Mouse (Mus musculus) cerebellum, adult 11 months (tissue): Measurements from ENCODE around the gene Grin2c.
A peak's percentile ranks its signal among the peaks of the same experiment; 100 is the strongest.

Experiments
- DNase-seq: peaks from one replicate; pipeline ENCODE4 v3.0.0; 2022

The Grin2c gene

DNA sequence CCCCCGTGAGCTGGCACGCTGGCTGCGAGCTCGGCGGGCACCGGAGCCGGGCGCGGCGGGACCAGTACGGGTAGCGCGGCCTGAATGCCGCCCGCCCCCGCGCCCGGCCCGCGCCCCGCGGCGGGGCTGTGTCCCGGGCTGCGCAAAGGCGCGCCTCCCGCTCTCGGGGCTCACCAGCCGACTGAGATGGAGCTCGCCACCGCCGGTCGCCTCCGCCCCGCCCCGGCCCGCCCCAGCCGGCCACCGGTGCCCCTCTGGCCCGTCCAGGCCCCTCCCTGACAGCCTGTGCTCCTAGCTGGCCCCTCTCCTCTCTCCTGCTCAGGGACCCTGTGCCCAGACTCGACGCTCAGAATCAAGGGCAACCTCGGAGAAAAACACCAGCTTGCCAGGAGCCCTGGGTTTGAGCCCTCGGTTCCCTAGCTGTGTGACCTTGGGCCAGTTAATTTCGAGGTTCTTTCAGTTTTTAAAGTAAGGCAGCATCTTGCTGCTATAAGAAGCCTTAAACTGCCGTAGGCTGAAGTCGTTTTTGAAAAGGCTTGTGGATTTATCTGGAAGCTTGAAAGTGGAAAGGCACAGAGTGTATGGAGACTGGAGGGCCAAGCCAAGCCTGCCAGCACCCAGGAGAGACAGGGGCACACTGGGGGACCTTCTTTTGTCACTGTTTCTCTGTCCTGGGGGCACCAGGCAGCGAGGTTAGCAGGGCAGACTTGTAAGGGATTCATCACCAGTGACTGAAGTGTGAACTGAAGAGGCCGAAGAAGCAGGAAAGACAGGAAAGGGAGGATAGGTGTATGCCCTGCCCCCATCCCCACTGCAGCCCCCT, at the start of gene Grin2c:
Grin2c (minus strand) TSS at position 183 of the 823 bp plus-strand sequence.
- peak; percentile 66 for DNase-seq

- DNase-seq = no peak
Observed at GRCm38 (mm10) chr11:115314249-115314648, 47.2 kb upstream of the Grin2c start.

GRCm38 (mm10) chr11:115308781-115309180, 41.7 kb upstream of the Grin2c start:
- no peak for DNase-seq

DNA sequence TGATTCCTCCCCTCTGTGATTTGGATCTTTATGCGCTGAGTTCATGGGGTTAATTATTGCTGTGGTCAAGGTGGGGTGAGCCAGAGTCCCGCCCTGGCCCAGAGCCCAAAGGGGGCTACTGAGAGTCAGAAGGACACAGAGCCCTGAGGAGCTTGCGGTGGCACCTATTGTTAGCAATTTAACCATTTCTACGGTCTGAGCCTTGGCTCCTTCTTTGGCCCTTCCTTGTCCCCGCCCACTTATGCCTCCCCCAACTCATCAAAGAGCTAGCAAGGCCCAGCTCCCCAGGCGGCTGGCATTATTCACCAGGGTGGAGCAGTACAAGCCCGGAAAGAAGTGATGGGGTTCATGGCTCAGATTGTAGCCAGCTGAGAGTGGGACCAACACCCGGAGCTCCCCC, 39.8 kb upstream of the Grin2c start, which contains the start of gene Otop2:
Otop2 (plus strand) TSS at position 301 of the 400 bp plus-strand sequence.
- DNase-seq = no peak

DNA sequence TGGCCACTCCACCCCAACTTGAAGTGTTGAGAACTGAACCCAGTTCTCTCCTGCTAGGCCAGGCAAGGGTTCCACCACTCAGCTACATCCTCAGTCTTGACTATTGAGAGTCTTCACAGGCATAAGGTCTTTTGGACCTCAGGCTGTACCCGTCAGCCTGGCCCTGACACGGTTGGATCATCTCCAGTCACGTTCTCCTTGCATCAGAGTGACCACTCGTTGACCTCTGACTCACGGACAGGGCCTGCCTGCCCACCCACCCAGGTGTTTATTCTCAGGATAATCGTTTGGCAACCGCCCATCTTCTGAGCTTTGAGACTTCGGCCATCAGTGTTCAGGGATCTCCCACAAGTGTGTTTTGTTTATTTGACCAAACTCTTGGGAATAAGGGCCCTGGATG, 36.1 kb upstream of the Grin2c start:
- DNase-seq = no peak

- no peak for DNase-seq
Observed at GRCm38 (mm10) chr11:115301351-115301750, 34.3 kb upstream of the Grin2c start.

DNA sequence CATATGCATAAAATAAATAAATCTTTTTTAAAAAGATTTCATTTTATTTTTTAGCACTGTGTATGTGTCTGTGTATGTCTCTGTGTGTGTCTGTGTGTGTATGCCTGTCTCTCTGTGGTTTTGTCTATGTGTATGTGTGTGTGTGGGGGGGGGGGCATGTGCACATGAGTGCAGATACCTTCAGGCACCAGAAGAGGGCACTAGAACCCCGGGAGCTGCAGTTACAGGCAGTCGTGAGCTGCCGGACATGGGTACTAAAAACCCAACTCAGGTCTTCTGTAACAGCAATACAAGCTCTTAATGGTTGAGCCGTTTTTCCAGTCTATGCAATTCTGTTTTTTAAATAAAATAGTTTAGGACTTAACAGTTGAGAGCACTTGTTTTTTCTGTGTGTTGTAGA, 33.7 kb upstream of the Grin2c start:
- DNase-seq = no peak

DNA sequence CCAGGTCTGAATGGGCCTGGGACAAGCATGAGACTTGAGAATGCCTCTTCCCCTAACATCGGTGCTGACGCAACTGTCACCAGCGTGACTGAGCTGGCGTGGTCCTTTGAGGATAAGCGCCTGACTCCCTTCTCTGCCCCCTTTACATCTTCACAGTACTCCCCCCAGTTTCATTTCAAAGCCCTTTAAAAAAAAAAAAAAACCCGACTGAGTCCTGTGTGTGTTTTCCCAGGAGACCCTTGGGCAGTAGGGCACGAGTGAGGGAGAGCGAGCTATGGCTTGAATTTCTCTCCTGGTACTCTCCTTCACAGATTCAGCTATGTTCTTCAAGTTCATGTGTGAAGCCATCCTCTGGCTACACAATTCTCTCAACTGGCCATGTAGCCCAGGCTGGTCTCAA, 31.1 kb upstream of the Grin2c start:
- no peak for DNase-seq

- DNase-seq = peak; percentile 88
Observed at GRCm38 (mm10) chr11:115297214-115297826, 30.3 kb upstream of the Grin2c start, which contains the start of gene Fads6. TSS of gene Fads6 (minus strand) at chr11:115297663.

- peak; percentile 64 for DNase-seq
Observed at GRCm38 (mm10) chr11:115296471-115297210, 29.6 kb upstream of the Grin2c start.

DNA sequence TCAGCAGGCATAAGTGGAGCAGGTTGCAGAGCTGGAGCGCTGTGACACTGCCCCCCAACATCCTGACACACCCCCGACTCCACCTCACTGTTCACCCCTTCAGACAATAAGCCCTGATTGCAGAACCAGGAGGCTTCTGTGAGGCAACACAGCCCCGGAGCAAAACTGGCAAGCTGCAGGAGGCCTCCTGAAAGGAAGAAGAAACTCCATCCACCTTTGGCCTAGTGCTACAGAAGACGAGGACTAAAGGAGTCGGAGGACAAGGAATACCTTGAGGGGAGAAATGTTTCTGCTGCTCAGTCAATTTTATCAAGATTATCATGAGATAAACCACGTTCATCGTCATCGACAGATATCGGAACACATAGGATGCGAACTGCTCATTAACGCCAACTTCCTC, 28.9 kb upstream of the Grin2c start:
- DNase-seq = no peak

DNA sequence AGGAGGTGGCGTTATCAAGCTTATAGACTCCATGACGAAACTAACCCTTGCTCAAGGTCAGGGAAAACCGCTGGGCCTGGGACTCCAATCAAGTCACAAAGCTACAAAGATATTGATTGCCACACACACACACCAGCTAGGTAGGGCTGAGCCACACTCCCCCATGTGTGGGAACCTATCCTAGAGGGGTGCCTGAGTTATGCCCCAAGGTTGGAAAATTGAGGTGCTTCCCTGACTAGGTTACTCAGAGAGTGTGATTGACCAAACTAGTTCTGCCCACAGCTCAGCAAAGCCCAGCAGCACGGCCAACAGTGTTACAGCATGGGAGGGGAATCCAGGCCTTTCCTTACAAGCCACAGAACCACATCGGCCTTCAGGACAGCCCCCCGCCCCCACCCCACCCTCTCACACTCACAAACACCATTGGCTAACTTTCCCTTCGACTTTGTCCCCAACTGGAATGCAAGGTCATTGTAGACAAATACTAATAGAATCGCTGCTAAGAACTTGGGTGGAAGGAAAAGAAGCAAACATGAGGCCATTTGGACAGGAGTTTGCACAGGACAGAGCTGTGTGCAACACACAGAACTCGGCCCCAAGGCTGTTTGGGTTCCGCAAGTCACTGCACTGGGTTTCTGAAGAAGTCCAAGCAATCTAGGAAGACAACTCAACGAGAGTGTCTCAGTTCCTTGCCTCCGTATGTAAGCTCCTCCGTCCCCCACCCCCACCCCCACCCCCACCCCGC, 25.8 kb upstream of the Grin2c start:
- DNase-seq = no peak

- DNase-seq = no peak
Observed at GRCm38 (mm10) chr11:115291503-115291902, 24.5 kb upstream of the Grin2c start.

- DNase-seq = no peak
Observed at GRCm38 (mm10) chr11:115290919-115291318, 23.9 kb upstream of the Grin2c start.

- no peak for DNase-seq
Observed at GRCm38 (mm10) chr11:115290314-115290713, 23.3 kb upstream of the Grin2c start.

- DNase-seq = no peak
Observed at GRCm38 (mm10) chr11:115289885-115290284, 22.8 kb upstream of the Grin2c start.

DNA sequence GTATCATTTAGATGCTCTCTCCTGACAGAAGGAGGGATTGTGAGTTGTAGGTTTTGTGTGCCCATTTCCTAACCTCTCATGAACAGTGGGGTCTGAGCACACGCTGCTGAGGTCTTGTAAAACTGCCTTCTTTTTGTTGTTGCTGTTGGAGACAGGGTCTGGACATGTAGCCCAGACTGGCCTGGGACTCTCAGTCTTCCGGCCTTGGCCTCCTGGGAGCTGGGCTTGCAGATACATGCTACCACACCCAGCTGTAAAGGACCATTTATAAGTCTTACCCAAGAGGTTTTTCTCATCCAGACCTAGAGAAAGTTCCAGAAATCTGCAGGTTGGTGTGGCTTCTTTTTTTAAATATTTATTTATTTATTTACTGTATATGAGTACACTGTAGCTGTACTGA, 21.3 kb upstream of the Grin2c start:
- DNase-seq = no peak

DNA sequence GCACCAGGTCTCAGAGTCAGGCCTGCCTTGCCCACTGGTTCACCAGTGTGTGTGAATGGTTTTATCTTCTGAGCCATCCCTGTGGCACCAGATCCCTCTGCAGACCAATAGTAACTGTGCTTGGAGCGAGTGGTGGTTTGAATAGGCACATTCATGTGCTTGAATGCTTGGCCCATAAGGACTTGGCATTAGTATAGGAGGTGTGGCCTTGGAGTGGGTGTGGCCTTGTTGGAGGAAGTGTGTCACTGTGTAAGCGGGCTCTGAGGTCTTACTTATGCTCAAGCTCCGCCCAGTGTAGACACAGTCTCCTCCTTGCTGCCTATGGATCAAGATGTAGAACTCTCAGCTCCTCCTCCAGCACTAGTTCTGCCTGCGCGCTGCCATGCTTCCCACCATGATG, 20.3 kb upstream of the Grin2c start:
- no peak for DNase-seq

DNA sequence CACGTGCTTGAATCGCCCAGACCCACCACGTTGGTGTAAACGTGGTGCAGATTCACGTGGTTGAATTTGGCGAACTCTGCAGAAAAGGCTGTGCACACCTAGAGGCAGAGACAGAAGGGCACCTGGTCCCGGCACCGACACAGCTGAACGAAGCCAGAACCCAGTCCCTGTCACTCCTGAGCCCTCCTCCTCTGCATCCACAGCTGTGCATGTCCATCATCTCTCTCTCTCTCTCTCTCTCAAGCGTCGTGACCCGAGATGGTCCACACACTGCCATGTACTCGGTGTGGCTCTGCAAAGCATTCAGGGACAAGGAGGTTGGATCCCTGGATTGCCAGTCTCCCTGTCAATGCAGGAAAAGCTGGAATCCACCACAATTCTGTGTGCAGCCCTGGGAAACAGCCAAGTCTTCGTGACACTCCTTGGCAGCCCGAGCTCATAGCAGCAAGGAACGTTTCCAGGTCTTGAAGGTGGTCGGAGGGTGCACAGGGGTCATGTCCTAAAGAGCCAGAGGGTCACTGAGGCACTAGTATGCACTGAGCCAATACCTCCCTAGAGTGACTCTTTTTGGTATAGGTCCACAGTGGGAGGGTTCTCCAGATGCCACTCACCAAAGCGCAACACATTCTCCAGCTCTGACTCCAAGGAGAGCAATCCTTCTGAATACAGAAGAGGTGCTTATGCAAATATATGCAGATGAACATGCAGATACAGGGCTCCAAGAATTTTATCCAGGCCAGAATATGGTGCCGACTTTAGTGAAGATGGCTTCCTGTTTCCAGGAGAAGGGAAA, 19.4 kb upstream of the Grin2c start:
- DNase-seq = peak; percentile 5

- DNase-seq = no peak
Observed at GRCm38 (mm10) chr11:115285282-115285681, 18.2 kb upstream of the Grin2c start.

DNA sequence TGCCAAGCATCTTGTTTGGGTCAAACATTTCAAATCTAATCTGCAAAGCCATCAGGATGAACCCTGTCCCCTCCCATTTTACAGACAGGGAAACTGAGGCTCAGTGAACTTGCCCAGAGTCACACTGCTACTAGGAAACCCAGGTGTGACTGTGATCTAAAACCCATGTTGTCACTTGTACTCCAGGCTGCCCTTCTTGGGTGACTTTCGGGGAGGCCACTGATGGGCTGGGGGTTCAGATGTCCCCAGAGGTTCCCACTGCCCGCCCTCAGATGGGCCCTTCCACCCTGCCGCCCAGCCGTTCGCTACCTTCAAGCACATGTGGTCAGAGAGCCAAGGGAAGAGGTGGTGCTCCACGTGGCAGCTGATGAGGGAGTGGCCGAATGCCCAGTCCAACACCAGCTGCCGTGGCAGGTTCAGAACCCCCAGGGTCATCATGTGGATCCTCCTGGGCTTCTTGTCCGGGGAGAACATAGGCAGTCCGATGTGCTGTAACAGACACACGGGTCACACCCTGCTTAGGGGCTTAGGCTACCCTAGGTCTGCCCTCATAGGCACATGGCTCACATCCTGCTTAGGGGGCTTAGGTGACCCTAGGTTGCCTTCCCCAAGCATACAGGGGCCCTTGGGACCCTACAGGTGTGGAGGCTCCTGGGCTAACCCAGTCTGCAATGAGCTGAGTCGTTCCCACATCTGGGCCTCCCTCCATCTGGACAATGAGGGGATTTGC, 17.0 kb upstream of the Grin2c start:
- no peak for DNase-seq

- DNase-seq = no peak
Observed at GRCm38 (mm10) chr11:115283486-115283765, 16.4 kb upstream of the Grin2c start.
